Mouse (Mus musculus): ENCODE measurements around the gene Npm1. TPM values are rescaled to one million over a fixed set of nuclear protein-coding genes. Genes with fewer than 3 reads are reported as not detected.

The Npm1 gene
- total RNA-seq, 2 experiments from 2014 or later: 146 to 152 TPM

GRCm38 (mm10) chr11:33143906-33144305, 19.1 kb downstream of the Npm1 start:
- TF ChIP-seq CTCF (IDR thresholded peaks at IDR 0.05): no peak
- Histone ChIP-seq H3K4me3 (no peak overlapping the region), H3K27ac (no peak overlapping the region)
- intact Hi-C loops (cut with DNase I): no loop called here
- DNase-seq (ENCODE audit: extremely low spot score in 1 of 2, low spot score in 2 of 2): no peak

- no peak for DNase-seq (ENCODE audit: extremely low spot score in 1 of 2, low spot score in 2 of 2)
- no peak for TF ChIP-seq CTCF (IDR thresholded peaks at IDR 0.05)
- H3K4me3 ChIP-seq: no peak overlapping the region
- intact Hi-C loops (cut with DNase I): no loop called here
- no peak overlapping the region for H3K27ac ChIP-seq
These were observed 20.2 kb downstream of the Npm1 start for GRCm38 (mm10) chr11:33142801-33143200.

- no peak for DNase-seq (ENCODE audit: extremely low spot score in 1 of 2, low spot score in 2 of 2)
- no peak overlapping the region for H3K4me3 ChIP-seq
- no peak overlapping the region for H3K27ac ChIP-seq
- intact Hi-C loops (cut with DNase I): no loop called here
- TF ChIP-seq CTCF (IDR thresholded peaks at IDR 0.05): no peak
These were observed 22.9 kb downstream of the Npm1 start for GRCm38 (mm10) chr11:33140111-33140460.

GRCm38 (mm10) chr11:33139458-33140110, 23.4 kb downstream of the Npm1 start:
- Histone ChIP-seq H3K4me3 (no peak overlapping the region), H3K27ac (no peak overlapping the region)
- intact Hi-C loops (cut with DNase I): no loop called here
- DNase-seq (ENCODE audit: extremely low spot score in 1 of 2, low spot score in 2 of 2): no peak
- no peak for TF ChIP-seq CTCF (IDR thresholded peaks at IDR 0.05)

- intact Hi-C loops (cut with DNase I): no loop called here
- DNase-seq (ENCODE audit: extremely low spot score in 1 of 2, low spot score in 2 of 2): no peak
- H3K27ac ChIP-seq: no peak overlapping the region
- no peak overlapping the region for H3K4me3 ChIP-seq
- no peak for TF ChIP-seq CTCF (IDR thresholded peaks at IDR 0.05)
These were observed 24.3 kb downstream of the Npm1 start for GRCm38 (mm10) chr11:33138686-33139085.

GRCm38 (mm10) chr11:33134391-33134986, 28.5 kb downstream of the Npm1 start:
- intact Hi-C loops (cut with DNase I): no loop called here
- Histone ChIP-seq H3K27ac (no peak overlapping the region), H3K4me3 (no peak overlapping the region)
- no peak for TF ChIP-seq CTCF (IDR thresholded peaks at IDR 0.05)
- no peak for DNase-seq (ENCODE audit: extremely low spot score in 1 of 2, low spot score in 2 of 2)

GRCm38 (mm10) chr11:33132619-33133338, 30.2 kb downstream of the Npm1 start:
- DNase-seq (ENCODE audit: extremely low spot score in 1 of 2, low spot score in 2 of 2): no peak
- Histone ChIP-seq H3K27ac (no peak overlapping the region), H3K4me3 (no peak overlapping the region)
- no peak for TF ChIP-seq CTCF (IDR thresholded peaks at IDR 0.05)
- intact Hi-C loops (cut with DNase I): no loop called here

- no peak for DNase-seq (ENCODE audit: extremely low spot score in 1 of 2, low spot score in 2 of 2)
- H3K4me3 ChIP-seq: no peak overlapping the region
- intact Hi-C loops (cut with DNase I): no loop called here
- no peak for TF ChIP-seq CTCF (IDR thresholded peaks at IDR 0.05)
- H3K27ac ChIP-seq: no peak overlapping the region
These were observed 35.9 kb downstream of the Npm1 start for GRCm38 (mm10) chr11:33127058-33127457.

GRCm38 (mm10) chr11:33122575-33123268, 40.3 kb downstream of the Npm1 start:
- no peak for TF ChIP-seq CTCF (IDR thresholded peaks at IDR 0.05)
- intact Hi-C loops (cut with DNase I): no loop called here
- no peak overlapping the region for H3K27ac ChIP-seq
- no peak for DNase-seq (ENCODE audit: extremely low spot score in 1 of 2, low spot score in 2 of 2)
- 0 out of 2 replicates have a peak overlapping the region, but pooled peaks have one; percentile 5 for H3K4me3 ChIP-seq

- no peak for TF ChIP-seq CTCF (IDR thresholded peaks at IDR 0.05)
- DNase-seq (ENCODE audit: extremely low spot score in 1 of 2, low spot score in 2 of 2): no peak
- no peak overlapping the region for H3K27ac ChIP-seq
- intact Hi-C loops (cut with DNase I): no loop called here
- no peak overlapping the region for H3K4me3 ChIP-seq
These were observed 43.5 kb downstream of the Npm1 start for GRCm38 (mm10) chr11:33119556-33119955.

GRCm38 (mm10) chr11:33119116-33119515, 43.9 kb downstream of the Npm1 start:
- intact Hi-C loops (cut with DNase I): no loop called here
- no peak overlapping the region for H3K4me3 ChIP-seq
- TF ChIP-seq CTCF (IDR thresholded peaks at IDR 0.05): no peak
- H3K27ac ChIP-seq: no peak overlapping the region
- no peak for DNase-seq (ENCODE audit: extremely low spot score in 1 of 2, low spot score in 2 of 2)

GRCm38 (mm10) chr11:33118480-33118879, 44.5 kb downstream of the Npm1 start:
- no peak for TF ChIP-seq CTCF (IDR thresholded peaks at IDR 0.05)
- Histone ChIP-seq H3K4me3 (no peak overlapping the region), H3K27ac (no peak overlapping the region)
- no peak for DNase-seq (ENCODE audit: extremely low spot score in 1 of 2, low spot score in 2 of 2)
- intact Hi-C loops (cut with DNase I): no loop called here
